Mouse (Mus musculus) lung, adult 2 months (tissue): Measurements from ENCODE around the gene Dscam. TPM values are rescaled to one million over a fixed set of nuclear protein-coding genes. Genes with fewer than 3 reads are reported as not detected.

ENCODE experiments used
- DNase-seq: peaks from one replicate; pipeline ENCODE4 v3.0.0; 2022
- H3K4me1 ChIP-seq: fragments of 200-500 bp; 2 replicates; pipeline ENCODE4 v1.6.1; 2011; ENCODE audit warnings: low read length; ENCODE audit not compliant: control insufficient read depth, insufficient read depth
- H3K4me3 ChIP-seq: fragments of 200-500 bp; replicated peaks from 2 replicates; pipeline ENCODE3; 2011; ENCODE audit warnings: low read depth, mild to moderate bottlenecking, control low read depth, low read length; ENCODE audit errors: extremely low read depth
- CTCF ChIP-seq: fragments of 200-500 bp; IDR thresholded peaks from 2 replicates; pipeline ENCODE4 v1.5.1; 2011; ENCODE audit warnings: mild to moderate bottlenecking, low read length, control low read depth; ENCODE audit not compliant: insufficient read depth
- POLR2A ChIP-seq: fragments of 200-500 bp; IDR thresholded peaks from 2 replicates; pipeline ENCODE4 v1.6.1; 2011; ENCODE audit warnings: low read depth, mild to moderate bottlenecking, control low read depth, low read length, borderline replicate concordance; ENCODE audit errors: extremely low read depth
- WGBS: fragments of 180-500 bp; shearing (Covaris S2); methylation state at CpG from one replicate; pipeline ENCODE4 v1.1.7; 2018; 5-methylcytosine and 5-hydroxymethylcytosine counted together
- polyA plus RNA-seq: library from polyadenylated mRNA; depleted of rRNA; stranded (reverse); fragments of >200 nt; gene quantifications from 2 replicates; pipeline ENCODE4 v1.2.3, GENCODE M21; 2012

Gene Dscam
- polyA plus RNA-seq, 1 experiment = 0.05 TPM

GRCm38 (mm10) chr16:97026803-97027202 is 143.7 kb downstream of the Dscam start:
- no peaks in the 10 kb centered on the region for H3K4me1 ChIP-seq
- H3K4me3 ChIP-seq = no peak overlapping the region
- no peak for DNase-seq
- 91% methylated on average over 5 of the region's 5 CpGs for WGBS
- no peak for TF ChIP-seq POLR2A
- no peak for TF ChIP-seq CTCF

GRCm38 (mm10) chr16:97024406-97024805 is 146.1 kb downstream of the Dscam start:
- WGBS = 36% methylated on average over 4 of the region's 4 CpGs
- TF ChIP-seq POLR2A (no peak), CTCF (no peak)
- Histone ChIP-seq H3K4me3 (no peak overlapping the region), H3K4me1 (no peaks in the 10 kb centered on the region)
- DNase-seq = no peak

GRCm38 (mm10) chr16:97021496-97021895 is 149.1 kb downstream of the Dscam start:
- 79% methylated on average over 6 of the region's 6 CpGs for WGBS

GRCm38 (mm10) chr16:97018304-97018703 is 152.2 kb downstream of the Dscam start:
- Histone ChIP-seq H3K4me3 (no peak overlapping the region), H3K4me1 (no peaks in the 10 kb centered on the region)
- no peak for DNase-seq
- TF ChIP-seq CTCF = no peak
- TF ChIP-seq POLR2A = no peak
- WGBS = 75% methylated on average over 5 of the region's 5 CpGs

More at GRCm38 (mm10) chr16:97021496-97021895, 149.1 kb downstream of the Dscam start:
- Histone ChIP-seq H3K4me1 (no peaks in the 10 kb centered on the region), H3K4me3 (no peak overlapping the region)
- TF ChIP-seq POLR2A = no peak
- no peak for TF ChIP-seq CTCF
- no peak for DNase-seq

- TF ChIP-seq CTCF (no peak), POLR2A (no peak)
- no peaks in the 10 kb centered on the region for H3K4me1 ChIP-seq
- WGBS = 74% methylated on average over 3 of the region's 3 CpGs
- H3K4me3 ChIP-seq = no peak overlapping the region
- no peak for DNase-seq
Measured at GRCm38 (mm10) chr16:97017171-97017738, 153.3 kb downstream of the Dscam start.

- DNase-seq = no peak
- 76% methylated on average over 2 of the region's 2 CpGs for WGBS
- TF ChIP-seq POLR2A = no peak
- no peak for TF ChIP-seq CTCF
Measured at GRCm38 (mm10) chr16:97016244-97016850, 154.2 kb downstream of the Dscam start.

GRCm38 (mm10) chr16:97014343-97014742 is 156.2 kb downstream of the Dscam start:
- Histone ChIP-seq H3K4me1 (no peaks in the 10 kb centered on the region), H3K4me3 (no peak overlapping the region)
- WGBS = 69% methylated on average over 3 of the region's 3 CpGs
- no peak for TF ChIP-seq POLR2A
- no peak for TF ChIP-seq CTCF
- DNase-seq = no peak

More at GRCm38 (mm10) chr16:97016244-97016850, 154.2 kb downstream of the Dscam start:
- Histone ChIP-seq H3K4me1 (no peaks in the 10 kb centered on the region), H3K4me3 (no peak overlapping the region)

GRCm38 (mm10) chr16:97009116-97010055 is 161.2 kb downstream of the Dscam start:
- no peak overlapping the region for H3K4me3 ChIP-seq
- DNase-seq = no peak
- TF ChIP-seq CTCF (no peak), POLR2A (no peak)
- H3K4me1 ChIP-seq = no peaks in the 10 kb centered on the region
- 47% methylated on average over 4 of the region's 4 CpGs for whole genome bisulfite sequencing

- 81% methylated on average over 11 of the region's 11 CpGs for WGBS
- H3K4me3 ChIP-seq = no peak overlapping the region
- H3K4me1 ChIP-seq = no peaks in the 10 kb centered on the region
- TF ChIP-seq POLR2A (no peak), CTCF (no peak)
- DNase-seq = no peak
Measured at GRCm38 (mm10) chr16:97007892-97008527, 162.5 kb downstream of the Dscam start.

- Histone ChIP-seq H3K4me1 (no peaks in the 10 kb centered on the region), H3K4me3 (no peak overlapping the region)
- no peak for TF ChIP-seq POLR2A
- TF ChIP-seq CTCF = no peak
- DNase-seq = no peak
Measured at GRCm38 (mm10) chr16:97006854-97007182, 163.7 kb downstream of the Dscam start.
